Mouse (Mus musculus): ENCODE results near the gene Prune1.

GRCm38 (mm10) chr3:95280747-95281146 lies 1.1 kb downstream of the Prune1 start:
- no peak for TF ChIP-seq CTCF (IDR thresholded peaks at IDR 0.05)
- peak; percentile 70; the same call in 1 of the 2 replicates for TF ChIP-seq EP300 (IDR thresholded peaks at IDR 0.05)

All from lung, postnatal 0 days (tissue).